Mouse (Mus musculus): Measurements from ENCODE around the gene Tatdn3. TPM values are rescaled to one million over a fixed set of nuclear protein-coding genes. Genes with fewer than 3 reads are reported as not detected.
A peak's percentile ranks its signal among the peaks of the same experiment; 100 is the strongest.

The Tatdn3 gene
- polyA plus RNA-seq, 1 experiment from 2014 or later: 16.6 TPM

GRCm38 (mm10) chr1:191071613-191072012 is 8.9 kb upstream of the Tatdn3 start:
- DNase-seq (ENCODE audit: low spot score): no peak
- no peaks in the 10 kb centered on the region for H3K4me1 ChIP-seq
- H3K27me3 ChIP-seq (ENCODE audit: insufficient read depth, poor library complexity, severe bottlenecking): no peaks in the 10 kb centered on the region
- H3K9me3 ChIP-seq: no peaks in the 10 kb centered on the region
- no peak overlapping the region for H3K4me3 ChIP-seq
- H3K27ac ChIP-seq: no peak overlapping the region
- 88% methylated on average over 6 of the region's 6 CpGs for WGBS
- peaks cover 95% of the 10 kb centered on the region for H3K36me3 ChIP-seq

GRCm38 (mm10) chr1:191070259-191070658 is 7.5 kb upstream of the Tatdn3 start:
- no peak overlapping the region for H3K27ac ChIP-seq
- H3K4me1 ChIP-seq: no peaks in the 10 kb centered on the region
- WGBS: 85% methylated on average over 4 of the region's 4 CpGs
- no peaks in the 10 kb centered on the region for H3K27me3 ChIP-seq (ENCODE audit: insufficient read depth, poor library complexity, severe bottlenecking)
- H3K36me3 ChIP-seq: peaks cover 96% of the 10 kb centered on the region
- no peaks in the 10 kb centered on the region for H3K9me3 ChIP-seq
- no peak for DNase-seq (ENCODE audit: low spot score)
- no peak overlapping the region for H3K4me3 ChIP-seq

GRCm38 (mm10) chr1:191068377-191068776 is 5.6 kb upstream of the Tatdn3 start:
- DNase-seq (ENCODE audit: low spot score): no peak
- no peaks in the 10 kb centered on the region for H3K9me3 ChIP-seq
- H3K4me1 ChIP-seq: peaks cover 7% of the 10 kb centered on the region
- no peaks in the 10 kb centered on the region for H3K27me3 ChIP-seq (ENCODE audit: insufficient read depth, poor library complexity, severe bottlenecking)
- no peak overlapping the region for H3K4me3 ChIP-seq
- peaks cover 84% of the 10 kb centered on the region for H3K36me3 ChIP-seq
- no peak overlapping the region; the same call in 1 of the 2 replicates for H3K27ac ChIP-seq
- WGBS: 70% methylated on average over 5 of the region's 5 CpGs

- peaks cover 52% of the 10 kb centered on the region for H3K36me3 ChIP-seq
- DNase-seq (ENCODE audit: low spot score): no peak
- H3K27ac ChIP-seq: no peak overlapping the region
- no peaks in the 10 kb centered on the region for H3K9me3 ChIP-seq
- H3K4me1 ChIP-seq: peaks cover 16% of the 10 kb centered on the region
- H3K4me3 ChIP-seq: no peak overlapping the region
- H3K27me3 ChIP-seq (ENCODE audit: insufficient read depth, poor library complexity, severe bottlenecking): no peaks in the 10 kb centered on the region
- WGBS: 85% methylated on average over 4 of the region's 4 CpGs
These were observed 2.5 kb upstream of the Tatdn3 start for GRCm38 (mm10) chr1:191065188-191065587.

GRCm38 (mm10) chr1:191064535-191064934 is 1.8 kb upstream of the Tatdn3 start:
- Histone ChIP-seq H3K9me3 (no peaks in the 10 kb centered on the region), H3K27ac (no peak overlapping the region), H3K4me3 (no peak overlapping the region), H3K36me3 (peaks cover 46% of the 10 kb centered on the region), H3K27me3 (ENCODE audit: insufficient read depth, poor library complexity, severe bottlenecking) (no peaks in the 10 kb centered on the region), H3K4me1 (peaks cover 16% of the 10 kb centered on the region)
- 80% methylated on average over 2 of the region's 2 CpGs for WGBS
- no peak for DNase-seq (ENCODE audit: low spot score)

- Histone ChIP-seq H3K27me3 (ENCODE audit: insufficient read depth, poor library complexity, severe bottlenecking) (no peaks in the 10 kb centered on the region), H3K27ac (peak overlapping the region; percentile 95), H3K36me3 (peaks cover 37% of the 10 kb centered on the region), H3K4me1 (peaks cover 16% of the 10 kb centered on the region), H3K9me3 (no peaks in the 10 kb centered on the region), H3K4me3 (peak overlapping the region; percentile 92)
- 60% methylated on average over 9 of the region's 9 CpGs for WGBS
- DNase-seq (ENCODE audit: low spot score): no peak
These were observed 968 bp upstream of the Tatdn3 start for GRCm38 (mm10) chr1:191063700-191064099.

GRCm38 (mm10) chr1:191062241-191062780 is 421 bp downstream of the Tatdn3 start:
- H3K36me3 ChIP-seq: peaks cover 30% of the 10 kb centered on the region
- peak overlapping the region; percentile 92 for H3K4me3 ChIP-seq
- H3K4me1 ChIP-seq: peaks cover 22% of the 10 kb centered on the region
- 8% methylated on average over 15 of the region's 15 CpGs for WGBS
- no peak for DNase-seq (ENCODE audit: low spot score)
- H3K27ac ChIP-seq: peak overlapping the region; percentile 95
- H3K27me3 ChIP-seq (ENCODE audit: insufficient read depth, poor library complexity, severe bottlenecking): no peaks in the 10 kb centered on the region
- no peaks in the 10 kb centered on the region for H3K9me3 ChIP-seq

GRCm38 (mm10) chr1:191057461-191057860 is 5.3 kb downstream of the Tatdn3 start:
- no peaks in the 10 kb centered on the region for H3K9me3 ChIP-seq
- WGBS: 54% methylated on average over 3 of the region's 3 CpGs
- H3K36me3 ChIP-seq: peaks cover 5% of the 10 kb centered on the region; the same call in 1 of the 2 replicates
- H3K4me3 ChIP-seq: no peak overlapping the region
- H3K27ac ChIP-seq: no peak overlapping the region
- no peaks in the 10 kb centered on the region for H3K27me3 ChIP-seq (ENCODE audit: insufficient read depth, poor library complexity, severe bottlenecking)
- peaks cover 14% of the 10 kb centered on the region; the same call in 1 of the 2 replicates for H3K4me1 ChIP-seq
- no peak for DNase-seq (ENCODE audit: low spot score)

GRCm38 (mm10) chr1:191055533-191055873 is 7.2 kb downstream of the Tatdn3 start:
- H3K27ac ChIP-seq: no peak overlapping the region
- peaks cover 5% of the 10 kb centered on the region; the same call in 1 of the 2 replicates for H3K36me3 ChIP-seq
- DNase-seq (ENCODE audit: low spot score): no peak
- 44% methylated on average over 2 of the region's 2 CpGs for WGBS
- H3K4me3 ChIP-seq: no peak overlapping the region
- no peaks in the 10 kb centered on the region for H3K27me3 ChIP-seq (ENCODE audit: insufficient read depth, poor library complexity, severe bottlenecking)
- H3K9me3 ChIP-seq: no peaks in the 10 kb centered on the region
- peaks cover 6% of the 10 kb centered on the region; the same call in 1 of the 2 replicates for H3K4me1 ChIP-seq

GRCm38 (mm10) chr1:191054870-191055532 is 7.7 kb downstream of the Tatdn3 start:
- Histone ChIP-seq H3K9me3 (no peaks in the 10 kb centered on the region), H3K27me3 (ENCODE audit: insufficient read depth, poor library complexity, severe bottlenecking) (no peaks in the 10 kb centered on the region), H3K36me3 (peaks cover 5% of the 10 kb centered on the region; the same call in 1 of the 2 replicates), H3K4me1 (peaks cover 6% of the 10 kb centered on the region; the same call in 1 of the 2 replicates), H3K4me3 (no peak overlapping the region), H3K27ac (peak overlapping the region; percentile 43; the same call in 1 of the 2 replicates)
- peak; percentile 90 for DNase-seq (ENCODE audit: low spot score)
- WGBS: 58% methylated on average over 8 of the region's 8 CpGs

GRCm38 (mm10) chr1:191053555-191053954 is 9.2 kb downstream of the Tatdn3 start:
- peaks cover 4% of the 10 kb centered on the region; the same call in 1 of the 2 replicates for H3K36me3 ChIP-seq
- H3K27ac ChIP-seq: no peak overlapping the region
- no peaks in the 10 kb centered on the region for H3K27me3 ChIP-seq (ENCODE audit: insufficient read depth, poor library complexity, severe bottlenecking)
- H3K4me1 ChIP-seq: peaks cover 6% of the 10 kb centered on the region; the same call in 1 of the 2 replicates
- no peaks in the 10 kb centered on the region for H3K9me3 ChIP-seq
- DNase-seq (ENCODE audit: low spot score): no peak
- no peak overlapping the region for H3K4me3 ChIP-seq
- WGBS: 63% methylated on average over 3 of the region's 3 CpGs

GRCm38 (mm10) chr1:191046231-191046824 is 16.4 kb downstream of the Tatdn3 start:
- no peak for DNase-seq (ENCODE audit: low spot score)
- Histone ChIP-seq H3K36me3 (no peaks in the 10 kb centered on the region), H3K9me3 (no peaks in the 10 kb centered on the region), H3K4me1 (0 out of 2 replicates have a peak, but pooled peaks cover 4% of the 10 kb centered on the region), H3K4me3 (no peak overlapping the region), H3K27ac (no peak overlapping the region), H3K27me3 (ENCODE audit: insufficient read depth, poor library complexity, severe bottlenecking) (no peaks in the 10 kb centered on the region)
- 69% methylated on average over 7 of the region's 7 CpGs for WGBS

GRCm38 (mm10) chr1:191045264-191045663 is 17.5 kb downstream of the Tatdn3 start:
- H3K9me3 ChIP-seq: no peaks in the 10 kb centered on the region
- no peaks in the 10 kb centered on the region for H3K27me3 ChIP-seq (ENCODE audit: insufficient read depth, poor library complexity, severe bottlenecking)
- no peak for DNase-seq (ENCODE audit: low spot score)
- H3K4me3 ChIP-seq: no peak overlapping the region
- H3K4me1 ChIP-seq: 0 out of 2 replicates have a peak, but pooled peaks cover 4% of the 10 kb centered on the region
- H3K36me3 ChIP-seq: no peaks in the 10 kb centered on the region
- WGBS: 91% methylated on average over 2 of the region's 2 CpGs
- H3K27ac ChIP-seq: 0 out of 2 replicates have a peak overlapping the region, but pooled peaks have one; percentile 13

Measured in heart, embryonic 10.5 days (tissue).